Mouse (Mus musculus) thymus, adult 2 months (tissue): ENCODE measurements around the gene Ptgds.

ENCODE experiments used
- CTCF ChIP-seq: fragments of 200-500 bp; IDR thresholded peaks from 2 replicates; pipeline ENCODE4 v1.5.1; 2012; ENCODE audit warnings: mild to moderate bottlenecking, control low read depth, low read length, moderate library complexity, borderline replicate concordance; ENCODE audit not compliant: control insufficient read depth, poor library complexity, insufficient read depth; ENCODE audit errors: extremely low read depth
- POLR2A ChIP-seq: fragments of 200-500 bp; IDR thresholded peaks from 2 replicates; pipeline ENCODE4 v1.6.1; 2012; ENCODE audit warnings: mild to moderate bottlenecking, low read length, control low read depth, moderate library complexity; ENCODE audit not compliant: control insufficient read depth, poor library complexity, insufficient read depth; ENCODE audit errors: extremely low read depth

- TF ChIP-seq CTCF (no peak), POLR2A (no peak)
These were observed 52.4 kb downstream of the Ptgds start for GRCm38 (mm10) chr2:25417426-25417825.
